Mouse (Mus musculus): ENCODE results near the gene Calhm4. TPM values are rescaled to one million over a fixed set of nuclear protein-coding genes. Genes with fewer than 3 reads are reported as not detected.

The Calhm4 gene
- not detected for total RNA-seq (2021)
- not detected in 2 replicates for polyA plus RNA-seq (2012; rRNA removed)
- long read RNA-seq = 0 reads

- intact Hi-C loops (cut with DNase I) = no loop called here
- TF ChIP-seq POLR2A (IDR thresholded peaks at IDR 0.05; ENCODE audit: insufficient read depth, low read depth, low read length) (no peak), CTCF (IDR thresholded peaks at IDR 0.05) (no peak), EP300 (IDR thresholded peaks at IDR 0.05; ENCODE audit: insufficient read depth, low read depth, low read length) (no peak)
- no peak for DNase-seq
- Histone ChIP-seq H3K27me3 (ENCODE audit: control insufficient read depth, insufficient read depth, low read length) (no peaks in the 10 kb centered on the region), H3K27ac (no peak within 1 kb of the TSS), H3K9ac (ENCODE audit: low read depth, low read length) (no peak within 1 kb of the TSS), H3K4me1 (ENCODE audit: control insufficient read depth, insufficient read depth, low read length) (no peaks in the 10 kb centered on the region), H3K79me2 (replicated peaks; ENCODE audit: control insufficient read depth, insufficient read depth, low read length) (no peaks in the 10 kb centered on the region), H3K4me3 (no peak within 1 kb of the TSS), H3K36me3 (ENCODE audit: control insufficient read depth, insufficient read depth, low read length) (no peaks in the 10 kb centered on the region)
- 73% methylated on average over 5 of the region's 5 CpGs for WGBS
Measured at GRCm38 (mm10) chr10:34044210-34044609, at the start of gene Calhm4. Calhm4 (minus strand) TSS chr10:34044310.

DNA sequence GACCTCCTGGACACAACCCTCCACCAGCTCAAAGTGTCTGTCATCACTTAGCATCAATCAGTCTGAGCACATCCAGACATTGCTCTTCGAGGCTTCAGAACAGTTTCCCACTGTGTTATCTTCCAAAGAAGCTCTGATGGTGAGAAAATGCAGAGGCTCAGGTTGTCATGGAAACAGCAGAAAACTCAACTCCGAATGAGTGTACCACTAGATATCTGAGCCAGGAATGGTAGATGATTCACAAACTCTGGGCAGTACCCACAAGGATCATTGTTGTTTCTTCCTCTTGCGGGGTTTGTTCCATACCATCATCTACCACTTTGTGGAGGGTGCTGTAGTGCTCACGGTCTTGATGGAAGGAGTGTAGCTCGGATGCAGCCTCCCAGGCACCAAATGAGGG lies 47.8 kb upstream of the Calhm4 start:
- 42% methylated on average over 5 of the region's 5 CpGs for WGBS
- TF ChIP-seq POLR2A (IDR thresholded peaks at IDR 0.05; ENCODE audit: insufficient read depth, low read depth, low read length) (no peak), EP300 (IDR thresholded peaks at IDR 0.05; ENCODE audit: insufficient read depth, low read depth, low read length) (no peak), CTCF (IDR thresholded peaks at IDR 0.05) (no peak)
- no peak overlapping the region for H3K4me3 ChIP-seq
- intact Hi-C loops (cut with DNase I) = no loop called here
- H3K9ac ChIP-seq (ENCODE audit: low read depth, low read length) = no peak overlapping the region
- no peaks in the 10 kb centered on the region for H3K36me3 ChIP-seq (ENCODE audit: control insufficient read depth, insufficient read depth, low read length)
- H3K27me3 ChIP-seq (ENCODE audit: control insufficient read depth, insufficient read depth, low read length) = no peaks in the 10 kb centered on the region
- DNase-seq = no peak
- H3K27ac ChIP-seq = no peak overlapping the region
- no peaks in the 10 kb centered on the region for H3K4me1 ChIP-seq (ENCODE audit: control insufficient read depth, insufficient read depth, low read length)
- no peaks in the 10 kb centered on the region for H3K79me2 ChIP-seq (replicated peaks; ENCODE audit: control insufficient read depth, insufficient read depth, low read length)

- no peaks in the 10 kb centered on the region for H3K4me1 ChIP-seq (ENCODE audit: control insufficient read depth, insufficient read depth, low read length)
- intact Hi-C loops (cut with DNase I) = no loop called here
- WGBS = 38% methylated on average over 1 of the region's 1 CpGs
- TF ChIP-seq EP300 (IDR thresholded peaks at IDR 0.05; ENCODE audit: insufficient read depth, low read depth, low read length) = no peak
- no peak for TF ChIP-seq POLR2A (IDR thresholded peaks at IDR 0.05; ENCODE audit: insufficient read depth, low read depth, low read length)
- no peak for TF ChIP-seq CTCF (IDR thresholded peaks at IDR 0.05)
- no peaks in the 10 kb centered on the region for H3K27me3 ChIP-seq (ENCODE audit: control insufficient read depth, insufficient read depth, low read length)
- DNase-seq = no peak
- H3K9ac ChIP-seq (ENCODE audit: low read depth, low read length) = no peak overlapping the region
- H3K4me3 ChIP-seq = no peak overlapping the region
- no peaks in the 10 kb centered on the region for H3K36me3 ChIP-seq (ENCODE audit: control insufficient read depth, insufficient read depth, low read length)
- H3K79me2 ChIP-seq (replicated peaks; ENCODE audit: control insufficient read depth, insufficient read depth, low read length) = no peaks in the 10 kb centered on the region
- no peak overlapping the region for H3K27ac ChIP-seq
Measured at GRCm38 (mm10) chr10:34090481-34090880, 46.4 kb upstream of the Calhm4 start.

DNA sequence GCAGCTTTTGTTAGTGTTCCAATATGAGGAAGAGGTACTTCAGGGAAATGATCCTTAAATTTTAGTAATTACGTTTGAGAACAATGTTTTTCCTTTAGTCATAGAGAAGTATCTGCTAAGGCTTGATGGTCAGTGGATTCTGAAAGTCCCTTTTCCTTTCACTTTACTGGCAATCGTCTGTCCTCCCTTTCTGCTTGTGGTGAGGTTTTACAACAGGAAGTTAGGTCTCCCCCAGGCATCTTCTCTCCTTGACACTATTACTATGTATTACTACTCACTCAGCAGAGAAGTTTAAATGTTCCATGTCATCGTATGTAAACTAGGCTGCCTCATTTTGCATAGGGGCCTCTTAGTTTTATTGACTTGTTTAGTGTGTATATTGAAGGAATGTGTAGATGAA lies 45.4 kb upstream of the Calhm4 start:
- Histone ChIP-seq H3K27me3 (ENCODE audit: control insufficient read depth, insufficient read depth, low read length) (no peaks in the 10 kb centered on the region), H3K36me3 (ENCODE audit: control insufficient read depth, insufficient read depth, low read length) (no peaks in the 10 kb centered on the region), H3K4me1 (ENCODE audit: control insufficient read depth, insufficient read depth, low read length) (no peaks in the 10 kb centered on the region), H3K9ac (ENCODE audit: low read depth, low read length) (no peak overlapping the region), H3K79me2 (replicated peaks; ENCODE audit: control insufficient read depth, insufficient read depth, low read length) (no peaks in the 10 kb centered on the region), H3K27ac (no peak overlapping the region), H3K4me3 (no peak overlapping the region)
- WGBS = 56% methylated on average over 3 of the region's 3 CpGs
- TF ChIP-seq CTCF (IDR thresholded peaks at IDR 0.05) (no peak), POLR2A (IDR thresholded peaks at IDR 0.05; ENCODE audit: insufficient read depth, low read depth, low read length) (no peak), EP300 (IDR thresholded peaks at IDR 0.05; ENCODE audit: insufficient read depth, low read depth, low read length) (no peak)
- intact Hi-C loops (cut with DNase I) = no loop called here
- DNase-seq = no peak

DNA sequence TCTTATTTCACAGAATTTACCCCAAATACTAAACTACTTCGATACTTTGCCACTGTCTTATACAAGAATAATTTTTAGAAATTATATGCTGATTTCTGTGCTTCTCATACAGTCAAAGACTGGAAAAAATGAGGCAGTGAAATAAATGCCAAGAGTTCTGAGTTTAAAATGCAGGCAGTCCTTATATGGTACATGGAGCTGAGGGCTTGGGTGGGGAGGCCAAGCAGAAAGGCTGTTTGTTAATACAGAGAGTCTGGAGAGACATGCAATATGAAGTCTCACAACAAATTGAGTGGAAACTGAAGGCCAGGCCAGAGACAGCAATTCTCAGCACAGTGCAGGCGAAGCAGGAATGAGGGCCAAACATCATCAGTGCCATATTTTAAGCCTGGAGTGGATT lies 44.4 kb upstream of the Calhm4 start:
- H3K79me2 ChIP-seq (replicated peaks; ENCODE audit: control insufficient read depth, insufficient read depth, low read length) = no peaks in the 10 kb centered on the region
- H3K9ac ChIP-seq (ENCODE audit: low read depth, low read length) = no peak overlapping the region
- no peaks in the 10 kb centered on the region for H3K4me1 ChIP-seq (ENCODE audit: control insufficient read depth, insufficient read depth, low read length)
- no peak overlapping the region for H3K27ac ChIP-seq
- no peak for DNase-seq
- TF ChIP-seq POLR2A (IDR thresholded peaks at IDR 0.05; ENCODE audit: insufficient read depth, low read depth, low read length) = no peak
- no peak for TF ChIP-seq CTCF (IDR thresholded peaks at IDR 0.05)
- no peak for TF ChIP-seq EP300 (IDR thresholded peaks at IDR 0.05; ENCODE audit: insufficient read depth, low read depth, low read length)
- H3K36me3 ChIP-seq (ENCODE audit: control insufficient read depth, insufficient read depth, low read length) = no peaks in the 10 kb centered on the region
- WGBS = 74% methylated on average over 2 of the region's 2 CpGs
- no peak overlapping the region for H3K4me3 ChIP-seq
- no peaks in the 10 kb centered on the region for H3K27me3 ChIP-seq (ENCODE audit: control insufficient read depth, insufficient read depth, low read length)
- intact Hi-C loops (cut with DNase I) = no loop called here

DNA sequence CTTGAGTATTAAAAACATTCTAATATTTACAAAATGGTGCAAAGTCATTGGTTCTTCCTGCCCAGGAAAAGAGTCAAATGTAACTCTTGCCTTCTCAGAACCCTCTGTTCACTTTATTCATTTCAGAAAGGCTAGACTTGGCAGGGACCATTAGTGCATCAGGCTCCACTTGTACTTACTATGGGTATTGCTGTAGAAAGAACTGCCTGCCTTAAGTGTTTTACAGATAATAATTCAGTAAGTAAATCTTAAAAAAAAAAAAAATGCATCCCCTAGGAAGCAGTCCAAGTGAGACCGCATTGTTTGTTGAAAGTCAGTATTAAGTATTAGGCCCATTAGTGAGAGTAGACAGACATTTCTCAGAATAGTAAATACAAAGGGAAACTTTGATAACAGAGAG lies 42.4 kb upstream of the Calhm4 start:
- Histone ChIP-seq H3K36me3 (ENCODE audit: control insufficient read depth, insufficient read depth, low read length) (no peaks in the 10 kb centered on the region), H3K79me2 (replicated peaks; ENCODE audit: control insufficient read depth, insufficient read depth, low read length) (no peaks in the 10 kb centered on the region), H3K9ac (ENCODE audit: low read depth, low read length) (no peak overlapping the region), H3K27ac (no peak overlapping the region), H3K27me3 (ENCODE audit: control insufficient read depth, insufficient read depth, low read length) (no peaks in the 10 kb centered on the region), H3K4me1 (ENCODE audit: control insufficient read depth, insufficient read depth, low read length) (no peaks in the 10 kb centered on the region), H3K4me3 (no peak overlapping the region)
- no peak for TF ChIP-seq CTCF (IDR thresholded peaks at IDR 0.05)
- no peak for TF ChIP-seq POLR2A (IDR thresholded peaks at IDR 0.05; ENCODE audit: insufficient read depth, low read depth, low read length)
- no peak for TF ChIP-seq EP300 (IDR thresholded peaks at IDR 0.05; ENCODE audit: insufficient read depth, low read depth, low read length)
- WGBS = 76% methylated on average over 1 of the region's 1 CpGs
- intact Hi-C loops (cut with DNase I) = no loop called here
- no peak for DNase-seq
